Mouse (Mus musculus): ENCODE measurements at regions not wholly inside any gene's neighbourhood (a gene's known extent, or its start where the extent isn't known, plus 50 kb on each side); places are given as distances from the start of the nearest gene placed in this dataset.

DNA sequence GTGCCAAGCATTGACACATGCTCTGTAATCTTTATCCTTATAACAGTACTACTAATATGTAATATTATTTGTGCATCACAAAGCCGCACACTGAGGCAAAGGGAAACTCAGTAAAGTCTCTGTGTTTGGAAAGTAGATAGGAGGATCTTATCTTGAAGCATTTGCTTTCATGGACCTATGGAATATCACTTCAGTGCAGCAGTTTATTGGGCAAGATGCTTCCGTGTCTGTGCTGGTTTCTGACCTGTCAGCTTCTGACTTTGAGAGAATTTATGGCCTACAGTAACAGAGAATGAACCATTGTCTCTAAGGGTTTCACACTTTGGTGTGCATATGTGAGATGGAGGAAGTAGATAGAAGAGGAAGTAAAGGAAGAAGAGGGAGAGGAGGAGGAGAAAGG is 74.0 kb upstream of the Far2 start:
- Histone ChIP-seq H3K4me1 (ENCODE audit: control insufficient read depth, insufficient read depth, low read length) (no peaks in the 10 kb centered on the region), H3K4me3 (replicated peaks; ENCODE audit: low read depth, low read length) (no peak overlapping the region), H3K27me3 (ENCODE audit: control insufficient read depth, insufficient read depth, low read length) (no peaks in the 10 kb centered on the region), H3K27ac (replicated peaks; ENCODE audit: low read depth, low read length) (no peak overlapping the region), H3K36me3 (ENCODE audit: control insufficient read depth, insufficient read depth, low read length) (no peaks in the 10 kb centered on the region), H3K4me2 (ENCODE audit: low read length) (no peak overlapping the region), H3K9me3 (ENCODE audit: control insufficient read depth, low read length) (no peaks in the 10 kb centered on the region), H3K9ac (replicated peaks; ENCODE audit: low read length) (no peak overlapping the region)
- ATAC-seq (ENCODE audit: low FRiP score, low TSS enrichment) (no peak), DNase-seq (no peak)
- WGBS: 88% methylated on average over 2 of the region's 2 CpGs

DNA sequence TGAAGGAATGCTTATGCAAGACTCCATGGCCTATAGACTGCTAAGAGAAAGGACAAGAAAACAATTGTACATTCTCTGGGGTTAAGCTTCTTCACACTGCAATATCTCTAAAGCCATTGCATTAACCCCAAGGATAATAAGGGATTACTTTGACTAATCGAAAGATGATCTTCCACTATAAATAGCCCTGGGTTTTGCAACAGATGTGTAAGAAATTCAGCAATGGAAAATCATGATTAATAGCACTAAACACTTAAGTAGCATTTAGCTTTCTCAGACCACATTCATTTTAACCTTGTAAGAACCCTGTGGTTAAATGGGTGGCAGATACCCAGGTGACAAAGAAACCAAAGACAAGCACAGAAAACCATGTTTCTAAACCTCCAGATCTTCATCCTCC is 71.1 kb upstream of the Far2 start:
- Histone ChIP-seq H3K4me1 (ENCODE audit: control insufficient read depth, insufficient read depth, low read length) (no peaks in the 10 kb centered on the region), H3K36me3 (ENCODE audit: control insufficient read depth, insufficient read depth, low read length) (no peaks in the 10 kb centered on the region), H3K4me3 (replicated peaks; ENCODE audit: low read depth, low read length) (no peak overlapping the region), H3K27me3 (ENCODE audit: control insufficient read depth, insufficient read depth, low read length) (no peaks in the 10 kb centered on the region), H3K27ac (replicated peaks; ENCODE audit: low read depth, low read length) (no peak overlapping the region), H3K9me3 (ENCODE audit: control insufficient read depth, low read length) (no peaks in the 10 kb centered on the region), H3K9ac (replicated peaks; ENCODE audit: low read length) (no peak overlapping the region), H3K4me2 (ENCODE audit: low read length) (no peak overlapping the region)
- WGBS: 90% methylated on average over 1 of the region's 1 CpGs
- DNase-seq: no peak
- ATAC-seq (ENCODE audit: low FRiP score, low TSS enrichment): no peak

DNA sequence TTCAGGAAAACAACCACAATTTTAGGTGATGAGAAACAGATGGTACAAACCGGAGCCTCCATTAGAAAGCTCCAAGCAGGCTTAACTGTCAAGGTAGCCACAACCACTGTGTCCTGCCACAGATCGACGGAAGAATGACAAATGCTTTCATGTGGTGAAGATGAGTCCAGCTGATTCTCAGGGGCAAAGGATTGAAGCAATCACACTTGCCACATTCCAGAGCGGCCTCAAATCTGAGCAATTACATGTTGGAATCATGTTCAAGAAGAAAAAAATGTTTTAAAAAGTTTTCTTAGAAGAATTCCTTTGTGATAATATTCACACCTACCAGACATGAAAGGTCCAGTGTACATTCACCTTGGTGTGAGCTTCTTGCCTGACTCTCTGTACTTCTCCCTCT is 57.7 kb upstream of the Far2 start:
- Histone ChIP-seq H3K27me3 (ENCODE audit: control insufficient read depth, insufficient read depth, low read length) (no peaks in the 10 kb centered on the region), H3K4me2 (ENCODE audit: low read length) (no peak overlapping the region), H3K9ac (replicated peaks; ENCODE audit: low read length) (no peak overlapping the region), H3K9me3 (ENCODE audit: control insufficient read depth, low read length) (no peaks in the 10 kb centered on the region), H3K36me3 (ENCODE audit: control insufficient read depth, insufficient read depth, low read length) (no peaks in the 10 kb centered on the region), H3K4me3 (replicated peaks; ENCODE audit: low read depth, low read length) (no peak overlapping the region), H3K27ac (replicated peaks; ENCODE audit: low read depth, low read length) (no peak overlapping the region), H3K4me1 (ENCODE audit: control insufficient read depth, insufficient read depth, low read length) (no peaks in the 10 kb centered on the region)
- WGBS: 87% methylated on average over 4 of the region's 4 CpGs
- DNase-seq: no peak
- ATAC-seq (ENCODE audit: low FRiP score, low TSS enrichment): no peak

Measured in midbrain, embryonic 14.5 days (tissue).